Mouse (Mus musculus) liver, embryonic 11.5 days (tissue): ENCODE measurements around the gene Ccdc177. TPM values are rescaled to one million over a fixed set of nuclear protein-coding genes. Genes with fewer than 3 reads are reported as not detected.
"Not testable (repeated sequence)": the region's sequence is repeated elsewhere in the genome, so short reads cannot be mapped to it uniquely, and the experiment has no call there.

Experiments used
- ATAC-seq: fragments of 200-750 bp; cut with Nextera tagmentation; replicated peaks from 2 replicates; pipeline ENCODE4 v1.8.0; 2017; ENCODE audit warnings: moderate number of reproducible peaks, mild to moderate bottlenecking, moderate TSS enrichment, moderate library complexity; ENCODE audit not compliant: low FRiP score
- DNase-seq: peaks from one replicate; pipeline ENCODE4 v3.0.0-alpha.2; 2017; ENCODE audit warnings: low spot score
- H3K27ac ChIP-seq: fragments of 300-500 bp; sonication (generic); 2 replicates; pipeline ENCODE4 v1.5.1; 2014; ENCODE audit warnings: mild to moderate bottlenecking, low read depth, low read length, control low read depth
- H3K27me3 ChIP-seq: fragments of 300-500 bp; sonication (generic); replicated peaks from 2 replicates; pipeline ENCODE4 v1.6.1; 2014; ENCODE audit warnings: low read length, mixed read lengths; ENCODE audit not compliant: control insufficient read depth, insufficient read depth
- H3K36me3 ChIP-seq: fragments of 300-500 bp; sonication (generic); 2 replicates; pipeline ENCODE4 v1.6.1; 2014; ENCODE audit warnings: mild to moderate bottlenecking, low read length, moderate library complexity, mixed read lengths; ENCODE audit not compliant: control insufficient read depth, insufficient read depth
- H3K4me1 ChIP-seq: fragments of 300-500 bp; sonication (generic); replicated peaks from 2 replicates; pipeline ENCODE4 v1.6.1; 2014; ENCODE audit warnings: low read length, mixed read lengths; ENCODE audit not compliant: control insufficient read depth, insufficient read depth
- H3K4me2 ChIP-seq: fragments of 300-500 bp; sonication (generic); 2 replicates; pipeline ENCODE4 v1.6.1; 2014; ENCODE audit warnings: mild to moderate bottlenecking, control low read depth, moderate library complexity
- H3K4me3 ChIP-seq: fragments of 300-500 bp; sonication (generic); 2 replicates; pipeline ENCODE4 v1.5.1; 2014; ENCODE audit warnings: low read depth, low read length, control low read depth
- H3K9ac ChIP-seq: fragments of 300-500 bp; sonication (generic); 2 replicates; pipeline ENCODE4 v1.6.1; 2014; ENCODE audit warnings: low read depth, low read length, control low read depth
- H3K9me3 ChIP-seq: fragments of 300-500 bp; sonication (generic); 2 replicates; pipeline ENCODE4 v1.6.1; 2016; ENCODE audit warnings: low read length, inconsistent platforms, mixed read lengths; ENCODE audit not compliant: control insufficient read depth
- WGBS: fragments of 180-500 bp; shearing (Covaris S2); extraction: QIAGEN DNeasy Blood & Tissue Kit; methylation state at CpG from one replicate; pipeline ENCODE4 v1.1.7; 2014; 5-methylcytosine and 5-hydroxymethylcytosine counted together
- polyA plus RNA-seq: library from polyadenylated mRNA; unstranded; fragments of >200 nt; fragmentation: Nextera tagmentation; extraction: Ambion mirVana; gene quantifications from 2 replicates; pipeline ENCODE4 v1.2.1, GENCODE M21; 2014

Gene Ccdc177
- polyA plus RNA-seq, 1 experiment from 2014 or later = not detected

GRCm38 (mm10) chr12:80789276-80789675 is 28.8 kb upstream of the Ccdc177 start:
- H3K9ac ChIP-seq, H3K36me3 ChIP-seq, DNase-seq, ATAC-seq, H3K27me3 ChIP-seq, H3K4me3 ChIP-seq, H3K9me3 ChIP-seq: not testable (repeated sequence)
- WGBS = 65% methylated on average over 4 of the region's 4 CpGs
- H3K27ac ChIP-seq = peak overlapping the region; percentile 56; the same call in 1 of the 2 replicates
- H3K4me1 ChIP-seq = peaks cover 45% of the 10 kb centered on the region
- peak overlapping the region; percentile 76 for H3K4me2 ChIP-seq

GRCm38 (mm10) chr12:80788188-80788587 is 27.7 kb upstream of the Ccdc177 start:
- H3K9ac ChIP-seq = no peak overlapping the region
- no peak overlapping the region for H3K27ac ChIP-seq
- peaks cover 38% of the 10 kb centered on the region for H3K4me1 ChIP-seq
- no peaks in the 10 kb centered on the region for H3K27me3 ChIP-seq
- 0 out of 2 replicates have a peak overlapping the region, but pooled peaks have one; percentile 28 for H3K4me2 ChIP-seq
- WGBS = 84% methylated on average over 3 of the region's 3 CpGs
- ATAC-seq = no peak
- no peaks in the 10 kb centered on the region for H3K9me3 ChIP-seq
- H3K4me3 ChIP-seq = no peak overlapping the region
- no peak for DNase-seq
- no peaks in the 10 kb centered on the region for H3K36me3 ChIP-seq

- 45% methylated on average over 11 of the region's 11 CpGs for WGBS
- peak overlapping the region; percentile 28; the same call in 1 of the 2 replicates for H3K4me2 ChIP-seq
- no peaks in the 10 kb centered on the region for H3K36me3 ChIP-seq
- H3K27ac ChIP-seq = no peak overlapping the region
- peaks cover 33% of the 10 kb centered on the region for H3K4me1 ChIP-seq
- DNase-seq (no peak), ATAC-seq (no peak)
- no peaks in the 10 kb centered on the region for H3K27me3 ChIP-seq
- no peaks in the 10 kb centered on the region for H3K9me3 ChIP-seq
- no peak overlapping the region for H3K9ac ChIP-seq
- no peak overlapping the region for H3K4me3 ChIP-seq
These were observed 27.1 kb upstream of the Ccdc177 start for GRCm38 (mm10) chr12:80787604-80788003.

GRCm38 (mm10) chr12:80786591-80786990 is 26.1 kb upstream of the Ccdc177 start:
- Histone ChIP-seq H3K36me3 (no peaks in the 10 kb centered on the region), H3K9me3 (no peaks in the 10 kb centered on the region), H3K27ac (no peak overlapping the region), H3K4me1 (peaks cover 24% of the 10 kb centered on the region), H3K4me3 (no peak overlapping the region), H3K9ac (no peak overlapping the region), H3K27me3 (no peaks in the 10 kb centered on the region), H3K4me2 (no peak overlapping the region)
- WGBS = 42% methylated on average over 1 of the region's 1 CpGs
- DNase-seq (no peak), ATAC-seq (no peak)

- Histone ChIP-seq H3K9ac (no peak overlapping the region), H3K27ac (no peak overlapping the region), H3K4me1 (peaks cover 24% of the 10 kb centered on the region)
These were observed 25.1 kb upstream of the Ccdc177 start for GRCm38 (mm10) chr12:80785597-80785996.

GRCm38 (mm10) chr12:80785005-80785404 is 24.5 kb upstream of the Ccdc177 start:
- Histone ChIP-seq H3K9ac (no peak overlapping the region), H3K4me3 (no peak overlapping the region), H3K36me3 (no peaks in the 10 kb centered on the region), H3K27ac (no peak overlapping the region), H3K4me1 (peaks cover 24% of the 10 kb centered on the region), H3K4me2 (no peak overlapping the region), H3K27me3 (no peaks in the 10 kb centered on the region), H3K9me3 (no peaks in the 10 kb centered on the region)
- DNase-seq (no peak), ATAC-seq (no peak)
- 41% methylated on average over 5 of the region's 5 CpGs for WGBS

More at GRCm38 (mm10) chr12:80785597-80785996, 25.1 kb upstream of the Ccdc177 start:
- no peaks in the 10 kb centered on the region for H3K27me3 ChIP-seq
- no peak overlapping the region for H3K4me2 ChIP-seq
- H3K9me3 ChIP-seq = no peaks in the 10 kb centered on the region
- DNase-seq (no peak), ATAC-seq (no peak)
- H3K36me3 ChIP-seq = no peaks in the 10 kb centered on the region
- H3K4me3 ChIP-seq = no peak overlapping the region
- WGBS = 86% methylated on average over 4 of the region's 4 CpGs

- Histone ChIP-seq H3K36me3 (no peaks in the 10 kb centered on the region), H3K9me3 (no peaks in the 10 kb centered on the region), H3K9ac (no peak overlapping the region), H3K4me3 (no peak overlapping the region), H3K27me3 (no peaks in the 10 kb centered on the region), H3K27ac (no peak overlapping the region), H3K4me1 (peaks cover 20% of the 10 kb centered on the region), H3K4me2 (no peak overlapping the region)
- WGBS = 55% methylated on average over 1 of the region's 1 CpGs
- DNase-seq (no peak), ATAC-seq (no peak; the same call in 1 of the 2 replicates)
These were observed 23.4 kb upstream of the Ccdc177 start for GRCm38 (mm10) chr12:80783889-80784288.

GRCm38 (mm10) chr12:80782892-80783291 is 22.4 kb upstream of the Ccdc177 start:
- Histone ChIP-seq H3K4me3 (no peak overlapping the region), H3K27ac (no peak overlapping the region), H3K4me1 (peaks cover 27% of the 10 kb centered on the region), H3K27me3 (no peaks in the 10 kb centered on the region), H3K36me3 (no peaks in the 10 kb centered on the region), H3K4me2 (no peak overlapping the region), H3K9me3 (no peaks in the 10 kb centered on the region), H3K9ac (no peak overlapping the region)
- WGBS = 54% methylated on average over 3 of the region's 3 CpGs
- ATAC-seq (no peak), DNase-seq (no peak)

- ATAC-seq (no peak), DNase-seq (no peak)
- Histone ChIP-seq H3K9me3 (no peaks in the 10 kb centered on the region), H3K4me2 (no peak overlapping the region), H3K27ac (no peak overlapping the region), H3K36me3 (no peaks in the 10 kb centered on the region), H3K4me3 (no peak overlapping the region), H3K9ac (no peak overlapping the region), H3K4me1 (peaks cover 30% of the 10 kb centered on the region), H3K27me3 (no peaks in the 10 kb centered on the region)
- 58% methylated on average over 3 of the region's 3 CpGs for WGBS
These were observed 21.7 kb upstream of the Ccdc177 start for GRCm38 (mm10) chr12:80782190-80782589.
